Mouse (Mus musculus): ENCODE results near the gene Spen. TPM values are rescaled to one million over a fixed set of nuclear protein-coding genes. Genes with fewer than 3 reads are reported as not detected.

Gene Spen
- polyA plus RNA-seq, 1 experiment from 2014 or later: 12.4 TPM

DNA sequence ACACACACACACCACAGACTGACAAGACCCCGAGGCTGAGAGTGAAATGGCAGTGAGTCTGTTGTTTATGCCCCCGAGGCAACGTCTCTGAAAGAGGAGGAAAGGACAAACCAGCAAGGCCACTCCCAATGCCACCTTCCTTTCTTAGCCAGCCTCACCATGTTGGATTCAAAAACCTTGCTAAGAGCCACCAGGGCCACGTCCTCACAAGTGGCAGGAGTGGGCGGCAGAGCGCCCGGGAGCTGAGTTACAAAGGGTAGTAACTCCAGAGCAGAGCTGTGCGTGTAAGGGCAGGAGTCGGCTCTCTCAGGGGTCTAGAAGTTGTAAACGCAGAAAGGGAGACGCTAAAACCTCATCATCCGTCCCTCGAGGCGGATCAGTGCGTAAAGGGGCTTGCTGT, 7.4 kb downstream of the Spen start:
- DNase-seq (ENCODE audit: low spot score): no peak
- H3K36me3 ChIP-seq (ENCODE audit: control insufficient read depth, insufficient read depth, low read length): peaks cover 2% of the 10 kb centered on the region; the same call in 1 of the 2 replicates
- H3K9me3 ChIP-seq (ENCODE audit: control insufficient read depth, low read length): no peaks in the 10 kb centered on the region
- H3K4me3 ChIP-seq (ENCODE audit: low read depth, low read length): no peak overlapping the region
- no peak overlapping the region for H3K9ac ChIP-seq (ENCODE audit: low read length)
- 0 out of 2 replicates have a peak, but pooled peaks cover 6% of the 10 kb centered on the region for H3K4me1 ChIP-seq (ENCODE audit: control insufficient read depth, insufficient read depth, low read length)
- no peak overlapping the region for H3K27ac ChIP-seq (replicated peaks; ENCODE audit: low read depth, low read length)
- no peak overlapping the region for H3K4me2 ChIP-seq (ENCODE audit: low read depth, severe bottlenecking)
- 80% methylated on average over 15 of the region's 15 CpGs for WGBS
- ATAC-seq (ENCODE audit: insufficient number of reproducible peaks, low FRiP score, low TSS enrichment, low read depth): no peak
- no peaks in the 10 kb centered on the region for H3K27me3 ChIP-seq (ENCODE audit: control insufficient read depth, insufficient read depth, low read length)

GRCm38 (mm10) chr4:141528938-141529337, 9.5 kb downstream of the Spen start:
- H3K4me2 ChIP-seq (ENCODE audit: low read depth, severe bottlenecking): no peak overlapping the region
- no peak overlapping the region for H3K4me3 ChIP-seq (ENCODE audit: low read depth, low read length)
- no peak for DNase-seq (ENCODE audit: low spot score)
- H3K27me3 ChIP-seq (ENCODE audit: control insufficient read depth, insufficient read depth, low read length): no peaks in the 10 kb centered on the region
- no peak overlapping the region for H3K9ac ChIP-seq (ENCODE audit: low read length)
- H3K27ac ChIP-seq (replicated peaks; ENCODE audit: low read depth, low read length): no peak overlapping the region
- H3K9me3 ChIP-seq (ENCODE audit: control insufficient read depth, low read length): no peaks in the 10 kb centered on the region
- ATAC-seq (ENCODE audit: insufficient number of reproducible peaks, low FRiP score, low TSS enrichment, low read depth): no peak
- 91% methylated on average over 11 of the region's 11 CpGs for WGBS
- peaks cover 2% of the 10 kb centered on the region; the same call in 1 of the 2 replicates for H3K36me3 ChIP-seq (ENCODE audit: control insufficient read depth, insufficient read depth, low read length)
- H3K4me1 ChIP-seq (ENCODE audit: control insufficient read depth, insufficient read depth, low read length): 0 out of 2 replicates have a peak, but pooled peaks cover 7% of the 10 kb centered on the region

GRCm38 (mm10) chr4:141526936-141527650, 11.3 kb downstream of the Spen start:
- H3K27ac ChIP-seq (replicated peaks; ENCODE audit: low read depth, low read length): no peak overlapping the region
- no peak for DNase-seq (ENCODE audit: low spot score)
- H3K27me3 ChIP-seq (ENCODE audit: control insufficient read depth, insufficient read depth, low read length): no peaks in the 10 kb centered on the region
- 81% methylated on average over 7 of the region's 7 CpGs for WGBS
- no peak overlapping the region for H3K4me2 ChIP-seq (ENCODE audit: low read depth, severe bottlenecking)
- no peak overlapping the region for H3K9ac ChIP-seq (ENCODE audit: low read length)
- H3K4me1 ChIP-seq (ENCODE audit: control insufficient read depth, insufficient read depth, low read length): 0 out of 2 replicates have a peak, but pooled peaks cover 2% of the 10 kb centered on the region
- peaks cover 2% of the 10 kb centered on the region; the same call in 1 of the 2 replicates for H3K36me3 ChIP-seq (ENCODE audit: control insufficient read depth, insufficient read depth, low read length)
- no peaks in the 10 kb centered on the region for H3K9me3 ChIP-seq (ENCODE audit: control insufficient read depth, low read length)
- no peak for ATAC-seq (ENCODE audit: insufficient number of reproducible peaks, low FRiP score, low TSS enrichment, low read depth)
- H3K4me3 ChIP-seq (ENCODE audit: low read depth, low read length): no peak overlapping the region

DNA sequence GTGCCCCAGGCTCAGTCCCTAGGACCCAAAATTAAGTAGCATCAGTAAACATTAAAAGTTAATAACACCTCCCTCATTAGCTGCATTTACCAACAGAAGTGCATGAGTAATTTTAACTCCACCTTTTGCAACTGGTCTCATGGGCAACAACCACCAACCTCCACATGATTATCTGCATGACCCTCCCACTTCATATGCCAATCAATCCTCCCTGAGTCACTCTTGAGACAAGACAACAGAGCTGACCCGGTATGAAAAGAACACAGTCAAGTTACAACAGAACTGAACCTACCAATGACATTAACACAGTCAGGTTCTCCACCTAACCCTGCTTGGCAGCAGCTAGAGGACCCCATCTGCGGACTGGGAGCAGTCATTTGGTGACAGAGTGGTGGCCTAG, 12.5 kb downstream of the Spen start:
- peaks cover 10% of the 10 kb centered on the region for H3K36me3 ChIP-seq (ENCODE audit: control insufficient read depth, insufficient read depth, low read length)
- H3K4me1 ChIP-seq (ENCODE audit: control insufficient read depth, insufficient read depth, low read length): 0 out of 2 replicates have a peak, but pooled peaks cover 2% of the 10 kb centered on the region
- WGBS: 75% methylated on average over 2 of the region's 2 CpGs
- no peak for ATAC-seq (ENCODE audit: insufficient number of reproducible peaks, low FRiP score, low TSS enrichment, low read depth)
- H3K9ac ChIP-seq (ENCODE audit: low read length): no peak overlapping the region
- H3K27me3 ChIP-seq (ENCODE audit: control insufficient read depth, insufficient read depth, low read length): no peaks in the 10 kb centered on the region
- no peak for DNase-seq (ENCODE audit: low spot score)
- H3K9me3 ChIP-seq (ENCODE audit: control insufficient read depth, low read length): no peaks in the 10 kb centered on the region
- H3K27ac ChIP-seq (replicated peaks; ENCODE audit: low read depth, low read length): no peak overlapping the region
- no peak overlapping the region for H3K4me3 ChIP-seq (ENCODE audit: low read depth, low read length)
- H3K4me2 ChIP-seq (ENCODE audit: low read depth, severe bottlenecking): no peak overlapping the region

GRCm38 (mm10) chr4:141524658-141525057, 13.7 kb downstream of the Spen start:
- no peak overlapping the region for H3K4me3 ChIP-seq (ENCODE audit: low read depth, low read length)
- no peak overlapping the region for H3K9ac ChIP-seq (ENCODE audit: low read length)

DNA sequence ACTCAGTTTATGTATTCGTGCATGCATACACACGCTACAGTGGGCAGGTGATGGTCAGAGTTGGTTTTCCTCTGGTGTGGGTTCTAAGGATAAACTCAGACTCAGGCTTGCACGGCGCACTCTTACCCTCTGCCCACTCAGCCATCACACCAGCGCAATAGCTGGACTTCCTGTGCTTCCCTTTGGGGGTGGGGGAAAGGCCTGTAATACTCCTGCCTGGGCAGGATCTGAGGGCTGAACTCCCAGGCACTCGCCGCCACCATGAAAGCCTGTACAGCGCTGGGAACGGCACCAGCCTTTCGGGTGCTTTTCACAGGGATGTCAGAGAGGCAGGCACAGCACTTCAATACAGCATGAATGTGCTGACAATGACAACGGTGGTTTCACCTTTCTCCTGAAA, 15.3 kb downstream of the Spen start:
- peaks cover 14% of the 10 kb centered on the region for H3K36me3 ChIP-seq (ENCODE audit: control insufficient read depth, insufficient read depth, low read length)
- DNase-seq (ENCODE audit: low spot score) (no peak), ATAC-seq (ENCODE audit: insufficient number of reproducible peaks, low FRiP score, low TSS enrichment, low read depth) (no peak)
- no peak overlapping the region for H3K9ac ChIP-seq (ENCODE audit: low read length)
- no peak overlapping the region for H3K4me3 ChIP-seq (ENCODE audit: low read depth, low read length)
- no peak overlapping the region for H3K27ac ChIP-seq (replicated peaks; ENCODE audit: low read depth, low read length)
- H3K9me3 ChIP-seq (ENCODE audit: control insufficient read depth, low read length): no peaks in the 10 kb centered on the region
- H3K4me2 ChIP-seq (ENCODE audit: low read depth, severe bottlenecking): no peak overlapping the region
- 0 out of 2 replicates have a peak, but pooled peaks cover 2% of the 10 kb centered on the region for H3K4me1 ChIP-seq (ENCODE audit: control insufficient read depth, insufficient read depth, low read length)
- no peaks in the 10 kb centered on the region for H3K27me3 ChIP-seq (ENCODE audit: control insufficient read depth, insufficient read depth, low read length)
- 87% methylated on average over 11 of the region's 11 CpGs for WGBS

More at GRCm38 (mm10) chr4:141524658-141525057, 13.7 kb downstream of the Spen start:
- Histone ChIP-seq H3K27ac (replicated peaks; ENCODE audit: low read depth, low read length) (no peak overlapping the region), H3K9me3 (ENCODE audit: control insufficient read depth, low read length) (no peaks in the 10 kb centered on the region), H3K4me2 (ENCODE audit: low read depth, severe bottlenecking) (no peak overlapping the region), H3K4me1 (ENCODE audit: control insufficient read depth, insufficient read depth, low read length) (0 out of 2 replicates have a peak, but pooled peaks cover 2% of the 10 kb centered on the region), H3K36me3 (ENCODE audit: control insufficient read depth, insufficient read depth, low read length) (peaks cover 11% of the 10 kb centered on the region), H3K27me3 (ENCODE audit: control insufficient read depth, insufficient read depth, low read length) (no peaks in the 10 kb centered on the region)
- no peak for ATAC-seq (ENCODE audit: insufficient number of reproducible peaks, low FRiP score, low TSS enrichment, low read depth)
- 77% methylated on average over 6 of the region's 6 CpGs for WGBS
- no peak for DNase-seq (ENCODE audit: low spot score)

DNA sequence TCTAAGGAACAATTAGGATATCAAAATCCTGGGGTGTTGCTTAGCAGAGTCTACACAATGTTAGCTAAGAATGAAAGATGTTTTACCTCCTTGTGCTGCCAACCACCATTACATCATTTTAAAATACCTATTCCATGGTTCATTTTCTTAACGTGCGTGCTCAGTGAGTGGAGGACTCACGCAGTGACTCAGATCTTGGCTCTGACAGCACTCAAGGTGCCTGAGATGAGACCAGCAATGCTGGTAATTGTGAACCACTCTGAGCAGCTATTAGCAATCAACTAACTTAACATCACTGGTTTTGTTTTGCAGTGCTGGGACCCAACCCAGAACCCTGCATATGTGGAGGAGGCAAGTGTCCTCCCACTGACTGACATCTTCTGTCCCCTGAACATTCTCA, 20.0 kb downstream of the Spen start:
- Histone ChIP-seq H3K4me1 (ENCODE audit: control insufficient read depth, insufficient read depth, low read length) (no peaks in the 10 kb centered on the region), H3K27ac (replicated peaks; ENCODE audit: low read depth, low read length) (no peak overlapping the region), H3K9ac (ENCODE audit: low read length) (no peak overlapping the region), H3K9me3 (ENCODE audit: control insufficient read depth, low read length) (no peaks in the 10 kb centered on the region), H3K4me2 (ENCODE audit: low read depth, severe bottlenecking) (no peak overlapping the region), H3K4me3 (ENCODE audit: low read depth, low read length) (no peak overlapping the region), H3K27me3 (ENCODE audit: control insufficient read depth, insufficient read depth, low read length) (no peaks in the 10 kb centered on the region), H3K36me3 (ENCODE audit: control insufficient read depth, insufficient read depth, low read length) (peaks cover 20% of the 10 kb centered on the region)
- 96% methylated on average over 3 of the region's 3 CpGs for WGBS
- ATAC-seq (ENCODE audit: insufficient number of reproducible peaks, low FRiP score, low TSS enrichment, low read depth): no peak
- DNase-seq (ENCODE audit: low spot score): no peak

DNA sequence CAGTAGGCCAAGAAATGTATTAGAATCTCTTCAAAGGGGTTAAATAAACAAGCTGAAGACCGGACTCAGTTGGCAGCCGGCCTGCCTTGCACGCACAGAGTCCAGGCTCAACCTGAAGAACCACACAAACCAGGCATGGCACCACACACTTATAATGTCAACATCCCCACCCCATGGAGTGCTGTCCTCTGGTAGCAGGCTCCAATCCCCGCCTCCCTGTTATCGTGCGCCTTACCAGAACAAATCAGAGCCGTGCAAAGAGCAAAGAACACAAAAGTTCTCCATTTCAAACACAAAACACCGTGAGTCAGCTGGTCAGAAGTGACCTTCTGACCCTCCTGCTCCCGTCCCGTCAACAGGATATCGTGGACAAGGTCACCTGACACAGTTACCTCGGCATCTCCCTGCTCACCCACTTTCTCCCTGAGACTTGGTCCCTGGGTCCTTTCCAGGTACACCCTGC, 24.2 kb downstream of the Spen start:
- H3K9me3 ChIP-seq (ENCODE audit: control insufficient read depth, low read length): no peaks in the 10 kb centered on the region
- 80% methylated on average over 12 of the region's 12 CpGs for WGBS
- no peaks in the 10 kb centered on the region for H3K27me3 ChIP-seq (ENCODE audit: control insufficient read depth, insufficient read depth, low read length)
- H3K4me1 ChIP-seq (ENCODE audit: control insufficient read depth, insufficient read depth, low read length): no peaks in the 10 kb centered on the region
- no peak overlapping the region for H3K4me2 ChIP-seq (ENCODE audit: low read depth, severe bottlenecking)
- DNase-seq (ENCODE audit: low spot score): no peak
- peaks cover 9% of the 10 kb centered on the region; the same call in 1 of the 2 replicates for H3K36me3 ChIP-seq (ENCODE audit: control insufficient read depth, insufficient read depth, low read length)
- ATAC-seq (ENCODE audit: insufficient number of reproducible peaks, low FRiP score, low TSS enrichment, low read depth): no peak
- H3K9ac ChIP-seq (ENCODE audit: low read length): no peak overlapping the region
- H3K27ac ChIP-seq (replicated peaks; ENCODE audit: low read depth, low read length): no peak overlapping the region
- H3K4me3 ChIP-seq (ENCODE audit: low read depth, low read length): no peak overlapping the region
